Mouse (Mus musculus): ENCODE results near the gene Evx2.

Gene Evx2

GRCm38 (mm10) chr2:74620368-74620767 lies 39.0 kb downstream of the Evx2 start:
- DNase-seq (ENCODE audit: low spot score in 2 of 2), result no peak

- DNase-seq (ENCODE audit: low spot score in 2 of 2), result no peak
Observed at GRCm38 (mm10) chr2:74619676-74620246, 39.6 kb downstream of the Evx2 start.

- DNase-seq (ENCODE audit: low spot score in 2 of 2), result no peak
Observed at GRCm38 (mm10) chr2:74617706-74618105, 41.7 kb downstream of the Evx2 start.

GRCm38 (mm10) chr2:74611406-74611805 lies 48.0 kb downstream of the Evx2 start:
- no peak for DNase-seq (ENCODE audit: low spot score in 2 of 2)

GRCm38 (mm10) chr2:74609350-74609749 lies 50.0 kb downstream of the Evx2 start:
- DNase-seq (ENCODE audit: low spot score in 2 of 2), result no peak

GRCm38 (mm10) chr2:74606087-74606760 lies 53.1 kb downstream of the Evx2 start:
- no peak for DNase-seq (ENCODE audit: low spot score in 2 of 2)

- DNase-seq (ENCODE audit: low spot score in 2 of 2), result no peak
Observed at GRCm38 (mm10) chr2:74604011-74604410, 55.3 kb downstream of the Evx2 start.
